Mouse (Mus musculus): ENCODE results near the gene 5730522E02Rik.

The 5730522E02Rik gene

GRCm38 (mm10) chr11:26125923-26126322 lies 84.6 kb downstream of the 5730522E02Rik start:
- no peak for DNase-seq (ENCODE audit: low spot score)

GRCm38 (mm10) chr11:26120781-26121557 lies 89.6 kb downstream of the 5730522E02Rik start:
- DNase-seq (ENCODE audit: low spot score): no peak

GRCm38 (mm10) chr11:26117651-26118050 lies 92.9 kb downstream of the 5730522E02Rik start:
- no peak for DNase-seq (ENCODE audit: low spot score)

GRCm38 (mm10) chr11:26112206-26112605 lies 98.4 kb downstream of the 5730522E02Rik start:
- DNase-seq (ENCODE audit: low spot score): no peak

GRCm38 (mm10) chr11:26108647-26109046 lies 101.9 kb downstream of the 5730522E02Rik start:
- DNase-seq (ENCODE audit: low spot score): no peak

GRCm38 (mm10) chr11:26104680-26105079 lies 105.9 kb downstream of the 5730522E02Rik start:
- DNase-seq (ENCODE audit: low spot score): no peak

GRCm38 (mm10) chr11:26103698-26104097 lies 106.9 kb downstream of the 5730522E02Rik start:
- DNase-seq (ENCODE audit: low spot score): no peak

- no peak for DNase-seq (ENCODE audit: low spot score)
Measured at GRCm38 (mm10) chr11:26102878-26103277, 107.7 kb downstream of the 5730522E02Rik start.

GRCm38 (mm10) chr11:26100077-26100476 lies 110.5 kb downstream of the 5730522E02Rik start:
- DNase-seq (ENCODE audit: low spot score): no peak

GRCm38 (mm10) chr11:26098933-26099332 lies 111.6 kb downstream of the 5730522E02Rik start:
- DNase-seq (ENCODE audit: low spot score): no peak

- DNase-seq (ENCODE audit: low spot score): no peak
Measured at GRCm38 (mm10) chr11:26096095-26096494, 114.5 kb downstream of the 5730522E02Rik start.

- no peak for DNase-seq (ENCODE audit: low spot score)
Measured at GRCm38 (mm10) chr11:26088993-26089392, 121.6 kb downstream of the 5730522E02Rik start.

GRCm38 (mm10) chr11:26086679-26087078 lies 123.9 kb downstream of the 5730522E02Rik start:
- no peak for DNase-seq (ENCODE audit: low spot score)

GRCm38 (mm10) chr11:26085380-26086035 lies 125.1 kb downstream of the 5730522E02Rik start:
- no peak for DNase-seq (ENCODE audit: low spot score)

GRCm38 (mm10) chr11:26076335-26076734 lies 134.2 kb downstream of the 5730522E02Rik start:
- no peak for DNase-seq (ENCODE audit: low spot score)

GRCm38 (mm10) chr11:26075536-26075935 lies 135.0 kb downstream of the 5730522E02Rik start:
- DNase-seq (ENCODE audit: low spot score): no peak

GRCm38 (mm10) chr11:26073638-26074294 lies 136.8 kb downstream of the 5730522E02Rik start:
- no peak for DNase-seq (ENCODE audit: low spot score)

- DNase-seq (ENCODE audit: low spot score): no peak
Measured at GRCm38 (mm10) chr11:26072101-26072500, 138.5 kb downstream of the 5730522E02Rik start.

GRCm38 (mm10) chr11:26063252-26063651 lies 147.3 kb downstream of the 5730522E02Rik start:
- DNase-seq (ENCODE audit: low spot score): no peak

GRCm38 (mm10) chr11:26061471-26062137 lies 149.0 kb downstream of the 5730522E02Rik start:
- DNase-seq (ENCODE audit: low spot score): no peak

GRCm38 (mm10) chr11:26013527-26013926 lies 197.0 kb downstream of the 5730522E02Rik start:
- no peak for DNase-seq (ENCODE audit: low spot score)

GRCm38 (mm10) chr11:26004018-26004417 lies 206.5 kb downstream of the 5730522E02Rik start:
- DNase-seq (ENCODE audit: low spot score): no peak
